Mouse (Mus musculus): Measurements from ENCODE around the gene Agap2. TPM values are rescaled to one million over a fixed set of nuclear protein-coding genes. Genes with fewer than 3 reads are reported as not detected.
A peak's percentile ranks its signal among the peaks of the same experiment; 100 is the strongest.
"Not testable (repeated sequence)": the region's sequence is repeated elsewhere in the genome, so short reads cannot be mapped to it uniquely, and the experiment has no call there.

The Agap2 gene
- total RNA-seq, 2 experiments from 2014 or later: 43.3 to 45.9 TPM

- ATAC-seq (replicated peaks; ENCODE audit: low FRiP score, low TSS enrichment, poor library complexity, severe bottlenecking): not testable (repeated sequence)
Measured at GRCm38 (mm10) chr10:127072969-127073368, 2.1 kb upstream of the Agap2 start.

- ATAC-seq (replicated peaks; ENCODE audit: low FRiP score, low TSS enrichment, poor library complexity, severe bottlenecking): no peak
Measured at GRCm38 (mm10) chr10:127073981-127074380, 1.1 kb upstream of the Agap2 start.

GRCm38 (mm10) chr10:127075651-127076050 lies 567 bp downstream of the Agap2 start:
- ATAC-seq (replicated peaks; ENCODE audit: low FRiP score, low TSS enrichment, poor library complexity, severe bottlenecking): no peak

- 0 out of 2 replicates have a peak, but pooled peaks have one; percentile 17 for ATAC-seq (replicated peaks; ENCODE audit: low FRiP score, low TSS enrichment, poor library complexity, severe bottlenecking)
Measured at GRCm38 (mm10) chr10:127076082-127076481, 998 bp downstream of the Agap2 start.

GRCm38 (mm10) chr10:127077515-127077914 lies 2.4 kb downstream of the Agap2 start:
- no peak for ATAC-seq (replicated peaks; ENCODE audit: low FRiP score, low TSS enrichment, poor library complexity, severe bottlenecking)

- ATAC-seq (replicated peaks; ENCODE audit: low FRiP score, low TSS enrichment, poor library complexity, severe bottlenecking): no peak
Measured at GRCm38 (mm10) chr10:127078001-127078676, 3.1 kb downstream of the Agap2 start.

GRCm38 (mm10) chr10:127078677-127079575 lies 3.8 kb downstream of the Agap2 start:
- ATAC-seq (replicated peaks; ENCODE audit: low FRiP score, low TSS enrichment, poor library complexity, severe bottlenecking): no peak

DNA sequence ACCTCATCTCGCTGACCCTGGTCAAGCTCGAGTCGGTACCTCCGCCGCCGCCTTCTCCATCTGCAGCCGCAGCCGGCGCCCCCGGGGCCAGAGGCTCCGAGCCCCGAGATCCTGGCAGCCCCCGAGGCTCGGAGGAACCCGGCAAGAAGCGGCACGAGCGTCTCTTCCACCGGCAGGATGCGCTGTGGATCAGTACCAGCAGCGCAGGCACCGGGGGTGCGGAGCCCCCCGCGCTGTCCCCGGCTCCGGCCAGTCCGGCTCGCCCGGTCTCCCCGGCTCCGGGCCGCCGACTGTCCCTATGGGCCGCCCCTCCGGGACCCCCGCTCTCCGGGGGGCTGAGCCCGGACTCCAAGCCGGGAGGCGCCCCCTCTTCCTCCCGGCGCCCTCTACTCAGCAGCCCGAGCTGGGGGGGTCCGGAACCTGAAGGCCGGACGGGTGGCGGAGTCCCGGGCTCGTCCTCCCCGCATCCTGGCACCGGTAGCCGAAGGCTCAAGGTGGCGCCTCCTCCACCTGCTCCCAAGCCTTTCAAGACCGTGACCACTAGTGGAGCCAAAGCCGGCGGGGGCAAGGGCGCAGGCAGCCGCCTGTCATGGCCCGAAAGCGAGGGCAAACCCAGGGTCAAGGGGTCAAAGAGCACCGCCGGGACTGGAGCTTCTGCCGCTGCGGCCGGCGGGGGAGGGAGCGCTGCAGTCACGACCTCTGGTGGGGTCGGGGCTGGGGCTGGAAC lies 4.7 kb downstream of the Agap2 start:
- no peak for ATAC-seq (replicated peaks; ENCODE audit: low FRiP score, low TSS enrichment, poor library complexity, severe bottlenecking)

GRCm38 (mm10) chr10:127080901-127081780 lies 6.1 kb downstream of the Agap2 start:
- ATAC-seq (replicated peaks; ENCODE audit: low FRiP score, low TSS enrichment, poor library complexity, severe bottlenecking): no peak

DNA sequence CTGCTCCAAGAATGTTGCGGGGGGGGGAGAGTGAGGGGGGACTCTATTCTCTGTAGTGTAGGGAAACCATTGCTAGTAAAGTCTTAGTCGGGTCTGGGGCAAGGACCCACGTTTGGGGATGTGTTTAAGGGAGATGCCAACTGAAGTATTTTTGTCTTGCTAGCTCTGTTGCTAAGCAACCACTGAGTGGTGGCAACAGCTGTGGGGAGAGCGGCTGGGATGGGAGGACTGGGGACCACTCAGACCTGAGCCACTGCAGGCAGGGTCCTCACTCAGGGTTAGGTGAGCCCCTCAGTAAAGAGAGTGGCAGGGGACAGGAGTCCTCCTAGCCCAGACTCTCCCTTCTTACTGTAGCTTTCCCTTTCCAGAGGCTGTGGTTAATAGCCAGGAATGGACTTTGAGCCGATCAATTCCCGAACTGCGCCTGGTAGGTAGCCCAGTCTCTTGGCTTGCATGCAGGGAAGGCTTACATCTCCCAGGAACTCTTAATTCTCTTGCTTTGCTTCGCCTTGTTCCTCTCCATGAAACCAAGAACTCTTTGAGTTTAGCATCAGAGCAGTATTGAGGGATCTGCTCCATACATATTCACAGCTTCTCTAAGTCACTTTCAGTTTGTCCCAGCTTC lies 7.0 kb downstream of the Agap2 start:
- ATAC-seq (replicated peaks; ENCODE audit: low FRiP score, low TSS enrichment, poor library complexity, severe bottlenecking): no peak

DNA sequence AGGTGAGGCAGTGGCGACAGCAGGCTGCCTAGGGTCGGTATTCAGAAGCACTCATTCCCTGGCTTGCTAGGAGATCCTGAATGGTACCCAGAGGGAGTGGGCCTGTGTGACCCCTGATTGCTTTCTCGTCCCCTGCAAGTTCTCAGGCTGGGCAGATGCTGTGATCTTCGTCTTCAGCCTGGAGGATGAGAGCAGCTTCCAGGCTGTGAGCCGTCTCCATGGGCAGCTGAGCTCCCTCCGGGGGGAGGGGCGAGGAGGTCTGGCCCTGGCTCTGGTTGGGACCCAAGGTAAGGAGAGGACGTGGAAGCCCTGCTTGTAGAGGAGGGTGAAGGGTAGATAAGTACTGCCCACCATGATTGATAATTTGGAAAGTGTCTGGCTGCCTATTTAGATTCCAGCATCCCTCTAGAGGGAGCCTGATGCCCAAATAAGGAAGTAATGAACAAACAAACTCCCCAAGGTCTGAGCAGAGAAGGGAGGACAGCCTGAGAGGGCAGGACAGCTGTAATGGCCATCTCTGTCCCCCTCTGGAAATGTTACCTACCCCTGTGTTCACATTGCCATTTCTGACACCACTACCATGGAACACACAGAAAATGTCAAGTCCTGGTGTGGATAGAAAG lies 8.3 kb downstream of the Agap2 start:
- no peak for ATAC-seq (replicated peaks; ENCODE audit: low FRiP score, low TSS enrichment, poor library complexity, severe bottlenecking)

DNA sequence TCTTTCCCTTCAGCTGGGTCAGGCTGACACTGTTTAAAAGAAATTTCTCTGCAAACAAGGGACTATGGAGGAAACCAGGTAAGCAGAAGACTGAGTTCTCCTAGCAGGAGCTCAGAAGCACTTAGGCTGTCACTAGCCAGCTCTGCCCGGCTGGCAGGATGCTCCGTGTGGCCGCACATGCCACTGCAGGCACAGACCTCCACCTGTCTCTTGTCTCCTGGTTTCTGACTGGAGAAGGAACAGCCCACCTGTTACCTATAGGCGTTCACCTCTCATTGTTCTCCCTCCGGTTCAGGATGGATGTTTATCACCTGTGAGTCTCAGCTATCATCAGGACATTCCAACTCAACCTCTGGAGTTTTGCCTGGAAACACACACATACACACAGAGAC lies 8.8 kb downstream of the Agap2 start:
- no peak for ATAC-seq (replicated peaks; ENCODE audit: low FRiP score, low TSS enrichment, poor library complexity, severe bottlenecking)

DNA sequence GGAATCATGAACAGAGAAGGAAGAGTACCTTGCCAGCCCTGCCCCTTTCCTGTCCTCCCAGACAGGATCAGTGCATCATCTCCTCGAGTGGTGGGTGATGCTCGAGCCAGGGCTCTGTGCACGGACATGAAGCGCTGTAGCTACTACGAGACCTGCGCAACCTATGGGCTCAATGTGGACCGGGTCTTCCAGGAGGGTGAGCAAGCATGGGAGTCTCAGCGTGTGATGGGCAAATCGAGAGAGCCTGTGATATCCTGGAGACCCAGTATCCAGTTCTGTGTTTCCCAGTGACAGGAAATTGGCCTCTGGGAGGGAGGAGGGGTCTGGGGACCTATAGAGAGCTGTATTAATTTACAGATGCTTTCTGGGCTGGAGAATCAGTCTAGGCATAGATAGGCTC lies 10.0 kb downstream of the Agap2 start:
- ATAC-seq (replicated peaks; ENCODE audit: low FRiP score, low TSS enrichment, poor library complexity, severe bottlenecking): no peak

DNA sequence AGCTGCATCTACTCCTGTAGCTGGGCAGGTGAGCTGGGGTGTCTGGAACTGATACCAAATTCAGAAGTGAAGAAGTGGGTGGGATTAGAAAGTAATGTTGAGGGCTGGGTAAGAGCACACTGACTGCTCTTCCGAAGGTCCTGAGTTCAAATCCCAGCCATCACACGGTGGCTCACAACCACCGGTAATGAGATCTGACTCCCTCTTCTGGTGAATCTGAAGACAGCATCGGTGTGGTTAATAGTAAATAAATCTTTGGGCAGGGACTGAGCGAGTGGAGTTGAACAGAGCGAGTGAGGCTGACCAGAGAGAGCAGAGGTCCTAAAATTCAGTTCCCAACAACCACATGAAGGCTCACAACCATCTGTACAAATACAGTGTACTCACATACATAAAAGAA lies 10.5 kb downstream of the Agap2 start:
- no peak for ATAC-seq (replicated peaks; ENCODE audit: low FRiP score, low TSS enrichment, poor library complexity, severe bottlenecking)

GRCm38 (mm10) chr10:127090560-127091411 lies 15.7 kb downstream of the Agap2 start:
- ATAC-seq (replicated peaks; ENCODE audit: low FRiP score, low TSS enrichment, poor library complexity, severe bottlenecking): no peak

DNA sequence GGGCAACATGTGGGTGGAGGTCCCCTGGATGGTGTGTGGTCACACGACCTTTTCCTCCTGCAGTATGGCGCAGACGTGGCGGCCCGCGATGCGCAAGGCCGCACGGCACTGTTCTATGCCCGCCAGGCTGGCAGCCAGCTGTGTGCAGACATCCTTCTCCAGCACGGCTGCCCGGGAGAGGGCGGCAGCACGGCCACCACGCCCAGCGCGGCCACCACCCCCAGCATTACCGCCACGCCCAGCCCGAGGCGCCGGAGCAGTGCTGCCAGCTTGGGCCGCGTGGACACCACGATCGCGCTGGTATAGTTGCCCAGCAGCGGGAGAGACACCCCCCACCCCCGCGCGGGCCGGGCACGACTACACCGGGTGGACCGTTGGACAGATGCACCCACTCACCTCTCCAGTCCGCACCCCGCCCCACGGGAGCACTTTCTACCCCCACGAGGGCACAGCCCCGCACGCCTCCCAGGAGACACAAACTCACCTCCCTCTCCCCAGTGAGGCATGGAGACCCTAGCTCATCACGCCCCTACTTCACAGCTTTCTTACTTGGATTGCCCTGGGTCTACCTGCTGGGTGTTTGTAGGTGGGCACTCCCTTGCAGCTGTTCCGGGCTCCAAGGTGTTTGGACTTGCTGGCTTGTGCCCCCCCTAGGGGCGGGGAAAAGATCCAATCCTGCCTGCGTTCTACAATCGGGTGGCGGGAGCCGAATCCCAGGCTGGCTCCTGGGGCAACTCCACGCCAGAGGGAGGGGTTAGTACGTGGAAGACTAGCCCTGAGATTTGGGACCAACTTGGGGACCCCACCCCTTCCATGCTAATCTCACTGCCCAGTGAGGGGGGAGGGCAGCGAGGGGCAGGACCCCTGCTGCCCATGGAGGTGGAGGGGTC lies 16.7 kb downstream of the Agap2 start:
- no peak for ATAC-seq (replicated peaks; ENCODE audit: low FRiP score, low TSS enrichment, poor library complexity, severe bottlenecking)

DNA sequence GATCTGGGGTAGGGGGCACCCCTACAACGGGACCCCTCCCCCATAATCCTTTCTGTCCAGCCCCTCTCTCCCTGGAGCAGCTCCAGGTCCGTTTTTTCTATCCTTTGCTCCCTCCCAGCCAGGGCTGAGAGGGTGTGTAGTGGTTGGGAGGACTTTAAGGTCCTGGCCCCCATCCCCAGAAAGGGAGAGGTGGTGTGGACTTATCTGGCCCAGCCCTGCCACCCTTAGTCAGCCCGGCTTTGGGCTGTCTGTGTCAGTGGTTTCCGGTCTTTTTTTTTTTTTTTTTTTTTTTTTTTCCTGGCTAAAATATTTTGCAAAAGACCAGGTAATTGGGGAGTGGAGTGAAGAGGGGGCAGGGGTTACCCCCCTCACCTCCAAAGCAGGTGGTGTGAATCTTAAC lies 17.7 kb downstream of the Agap2 start:
- no peak for ATAC-seq (replicated peaks; ENCODE audit: low FRiP score, low TSS enrichment, poor library complexity, severe bottlenecking)

Measured in megakaryocyte-erythroid progenitor cell, adult 5-6 weeks (primary cell).